Mouse (Mus musculus): ENCODE measurements around the gene Prss57.

DNA sequence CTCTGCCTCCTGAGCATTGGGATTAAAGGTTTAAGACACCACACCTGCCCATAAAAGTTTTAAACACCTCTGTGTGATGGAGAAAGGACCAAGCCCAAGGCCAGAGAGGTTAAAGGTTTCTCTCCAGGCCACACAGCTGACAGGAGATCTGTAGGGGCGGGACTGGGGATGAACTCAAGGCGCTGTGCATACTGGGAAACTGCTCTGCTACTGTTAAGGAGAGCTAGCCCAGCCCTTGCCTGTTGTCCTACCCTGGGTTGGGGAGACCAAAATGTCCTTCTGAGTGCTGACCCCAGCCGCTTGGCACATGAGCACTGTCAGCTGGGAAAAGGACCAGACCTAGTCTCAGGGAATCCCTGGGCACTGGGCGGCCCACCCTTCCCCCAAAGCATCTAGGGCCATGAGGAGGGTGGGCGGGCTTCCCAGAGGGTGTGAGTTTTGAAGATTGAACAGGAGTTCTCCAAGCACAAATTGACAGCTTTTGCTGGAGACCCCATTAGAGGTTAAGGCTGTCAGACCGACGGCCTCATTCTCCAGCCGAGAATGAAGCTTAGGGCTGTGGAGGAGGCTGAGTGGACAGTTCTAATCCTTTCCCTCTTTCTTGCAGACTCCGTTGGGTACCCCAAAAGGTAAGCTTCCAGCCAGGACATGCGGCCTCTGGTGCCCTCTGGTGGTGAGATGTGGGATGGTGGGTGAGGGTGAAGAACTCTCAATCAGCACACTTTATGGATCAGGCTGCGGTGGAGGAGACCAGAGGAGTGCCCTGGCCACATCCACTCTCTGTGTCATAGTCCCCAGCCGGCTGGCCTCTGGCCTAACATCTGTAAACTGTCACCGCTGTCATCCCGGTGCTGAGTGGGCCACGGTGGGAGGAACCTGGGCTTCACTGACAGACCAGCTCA is 21.2 kb upstream of the Prss57 start:
- TF ChIP-seq CTCF (IDR thresholded peaks at IDR 0.05) (peak; percentile 98), EP300 (IDR thresholded peaks at IDR 0.05) (no peak)

Measured in lung, postnatal 0 days (tissue).